Mouse (Mus musculus) limb, embryonic 12.5 days (tissue): ENCODE results near the gene Hs6st3. TPM values are rescaled to one million over a fixed set of nuclear protein-coding genes. Genes with fewer than 3 reads are reported as not detected.

Source experiments
- ATAC-seq: fragments of 200-750 bp; cut with Nextera tagmentation; 2 replicates; pipeline ENCODE4 v1.8.0; 2017; ENCODE audit warnings: low read depth, moderate TSS enrichment; ENCODE audit not compliant: insufficient number of reproducible peaks, insufficient read depth, low FRiP score, low TSS enrichment
- H3K27ac ChIP-seq: fragments of 300-500 bp; sonication (generic); 2 replicates; pipeline ENCODE4 v1.5.1; 2016; ENCODE audit warnings: mild to moderate bottlenecking, moderate library complexity
- H3K27me3 ChIP-seq: fragments of 300-500 bp; sonication (generic); 2 replicates; pipeline ENCODE4 v1.6.1; 2016; ENCODE audit warnings: mild to moderate bottlenecking, moderate library complexity
- H3K36me3 ChIP-seq: fragments of 300-500 bp; sonication (generic); 2 replicates; pipeline ENCODE4 v1.6.1; 2016; ENCODE audit warnings: mild to moderate bottlenecking, moderate library complexity
- H3K4me1 ChIP-seq: fragments of 300-500 bp; sonication (generic); replicated peaks from 2 replicates; pipeline ENCODE4 v1.6.1; 2016
- H3K4me2 ChIP-seq: fragments of 300-500 bp; sonication (generic); 2 replicates; pipeline ENCODE4 v1.6.1; 2016; ENCODE audit warnings: mild to moderate bottlenecking, moderate library complexity
- H3K4me3 ChIP-seq: fragments of 300-500 bp; sonication (generic); replicated peaks from 2 replicates; pipeline ENCODE4 v1.5.1; 2016; ENCODE audit warnings: mild to moderate bottlenecking
- H3K9ac ChIP-seq: fragments of 300-500 bp; sonication (generic); replicated peaks from 2 replicates; pipeline ENCODE4 v1.6.1; 2016; ENCODE audit warnings: mild to moderate bottlenecking, moderate library complexity
- H3K9me3 ChIP-seq: fragments of 300-500 bp; sonication (generic); 2 replicates; pipeline ENCODE4 v1.6.1; 2016; ENCODE audit warnings: mild to moderate bottlenecking, moderate library complexity
- WGBS: fragments of 180-500 bp; shearing (Covaris S2); methylation state at CpG from one replicate; pipeline ENCODE4 v1.1.7; 2016; 5-methylcytosine and 5-hydroxymethylcytosine counted together
- polyA plus RNA-seq: library from polyadenylated mRNA; unstranded; fragments of >200 nt; fragmentation: Nextera tagmentation; extraction: Ambion mirVana; gene quantifications from 2 replicates; pipeline ENCODE4 v1.2.1, GENCODE M21; 2016

The Hs6st3 gene
- polyA plus RNA-seq, 1 experiment from 2014 or later: 0.31 TPM

DNA sequence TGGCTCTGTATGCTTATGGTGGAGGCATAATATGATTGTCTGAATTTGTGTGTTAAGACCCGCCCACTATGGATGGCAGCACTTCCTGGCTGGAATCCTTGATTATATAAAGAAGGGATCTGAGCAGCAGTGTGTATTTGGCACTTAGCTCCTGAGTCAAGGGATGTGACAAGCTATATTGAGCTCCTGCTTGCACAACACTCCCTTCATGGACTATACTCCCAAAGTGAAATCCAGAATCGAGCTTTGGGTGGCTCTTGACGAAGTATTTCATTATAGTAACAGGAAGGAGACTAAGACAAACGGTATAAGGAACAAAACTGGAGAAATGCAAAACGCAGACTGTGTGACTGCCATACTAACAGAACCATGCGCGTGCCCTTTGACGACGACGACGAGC lies 660.4 kb downstream of the Hs6st3 start:
- no peak overlapping the region for H3K9ac ChIP-seq
- no peaks in the 10 kb centered on the region for H3K4me1 ChIP-seq
- H3K9me3 ChIP-seq: no peaks in the 10 kb centered on the region
- WGBS: 87% methylated on average over 11 of the region's 11 CpGs
- no peaks in the 10 kb centered on the region for H3K36me3 ChIP-seq
- no peak overlapping the region for H3K27ac ChIP-seq
- no peak for ATAC-seq
- H3K4me3 ChIP-seq: no peak overlapping the region
- no peak overlapping the region for H3K4me2 ChIP-seq
- H3K27me3 ChIP-seq: no peaks in the 10 kb centered on the region

DNA sequence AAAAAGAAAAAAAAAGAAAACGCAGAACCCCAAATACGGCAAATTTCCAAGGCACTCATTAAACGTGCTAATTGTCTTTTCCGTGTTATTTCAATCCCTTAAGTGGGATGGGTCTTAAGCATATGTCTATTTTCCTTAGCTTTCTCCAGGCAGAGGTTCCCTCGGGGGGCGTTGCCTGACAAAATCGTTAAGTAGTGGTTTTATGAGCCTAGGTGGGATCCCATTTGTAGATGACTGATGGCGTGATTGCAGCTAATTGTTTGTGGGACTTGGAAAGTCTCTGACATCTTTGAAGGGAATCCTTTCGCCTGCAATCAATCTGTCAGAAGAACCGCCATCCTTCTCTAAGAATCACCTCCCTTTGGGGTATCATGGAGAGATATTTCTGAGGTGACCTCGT lies 662.7 kb downstream of the Hs6st3 start:
- Histone ChIP-seq H3K4me2 (no peak overlapping the region), H3K4me1 (no peaks in the 10 kb centered on the region), H3K9me3 (no peaks in the 10 kb centered on the region), H3K9ac (no peak overlapping the region), H3K4me3 (no peak overlapping the region), H3K36me3 (no peaks in the 10 kb centered on the region), H3K27ac (no peak overlapping the region), H3K27me3 (no peaks in the 10 kb centered on the region)
- 39% methylated on average over 11 of the region's 11 CpGs for WGBS
- no peak for ATAC-seq

DNA sequence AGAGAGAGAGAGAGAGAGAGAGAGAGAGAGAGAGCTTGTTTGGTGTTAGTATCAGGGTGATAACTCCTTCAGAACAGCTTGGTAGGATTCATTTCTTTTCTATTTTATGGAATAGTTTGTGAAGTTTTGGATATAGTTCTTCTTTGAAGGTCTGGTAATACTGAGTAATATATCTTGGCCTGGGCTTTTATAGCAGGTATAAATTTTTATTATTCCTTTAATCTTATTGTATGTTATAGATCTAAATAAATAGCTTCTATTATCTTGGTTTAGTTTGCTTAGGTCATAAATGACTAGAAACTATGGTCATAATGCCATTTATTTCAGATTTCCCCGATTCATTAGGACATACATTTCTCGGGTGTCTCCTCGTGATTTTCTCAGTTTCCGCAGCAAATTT lies 675.8 kb downstream of the Hs6st3 start:
- H3K36me3 ChIP-seq: no peaks in the 10 kb centered on the region
- ATAC-seq: no peak
- no peaks in the 10 kb centered on the region for H3K4me1 ChIP-seq
- peaks cover 2% of the 10 kb centered on the region; the same call in 1 of the 2 replicates for H3K27me3 ChIP-seq
- 85% methylated on average over 4 of the region's 4 CpGs for WGBS
- H3K4me2 ChIP-seq: no peak overlapping the region
- no peaks in the 10 kb centered on the region for H3K9me3 ChIP-seq
- H3K4me3 ChIP-seq: no peak overlapping the region
- no peak overlapping the region for H3K9ac ChIP-seq
- no peak overlapping the region for H3K27ac ChIP-seq

DNA sequence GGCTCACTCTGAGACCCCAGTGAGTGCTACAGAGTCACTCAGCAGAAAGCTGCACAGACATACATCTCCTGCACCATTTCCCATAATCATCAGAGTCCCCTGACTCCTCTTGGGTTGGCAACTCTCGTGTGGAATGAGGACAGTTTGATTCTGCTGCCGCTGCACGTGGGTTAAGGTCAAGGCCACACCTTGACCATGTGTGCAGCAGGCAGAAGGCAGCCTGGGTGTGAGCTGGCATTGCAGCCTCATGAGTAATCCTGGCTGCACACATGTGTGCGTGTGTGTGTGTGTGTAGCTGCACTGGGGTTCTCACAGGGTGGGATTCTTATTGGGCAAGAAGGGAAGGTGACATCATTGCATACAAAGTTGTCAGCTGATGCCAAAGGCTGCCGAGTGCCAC lies 677.5 kb downstream of the Hs6st3 start:
- H3K9me3 ChIP-seq: no peaks in the 10 kb centered on the region
- H3K4me2 ChIP-seq: no peak overlapping the region
- no peaks in the 10 kb centered on the region for H3K4me1 ChIP-seq
- H3K9ac ChIP-seq: no peak overlapping the region
- no peak overlapping the region for H3K27ac ChIP-seq
- no peaks in the 10 kb centered on the region for H3K36me3 ChIP-seq
- peaks cover 2% of the 10 kb centered on the region; the same call in 1 of the 2 replicates for H3K27me3 ChIP-seq
- H3K4me3 ChIP-seq: no peak overlapping the region
- WGBS: 79% methylated on average over 5 of the region's 5 CpGs
- ATAC-seq: no peak

DNA sequence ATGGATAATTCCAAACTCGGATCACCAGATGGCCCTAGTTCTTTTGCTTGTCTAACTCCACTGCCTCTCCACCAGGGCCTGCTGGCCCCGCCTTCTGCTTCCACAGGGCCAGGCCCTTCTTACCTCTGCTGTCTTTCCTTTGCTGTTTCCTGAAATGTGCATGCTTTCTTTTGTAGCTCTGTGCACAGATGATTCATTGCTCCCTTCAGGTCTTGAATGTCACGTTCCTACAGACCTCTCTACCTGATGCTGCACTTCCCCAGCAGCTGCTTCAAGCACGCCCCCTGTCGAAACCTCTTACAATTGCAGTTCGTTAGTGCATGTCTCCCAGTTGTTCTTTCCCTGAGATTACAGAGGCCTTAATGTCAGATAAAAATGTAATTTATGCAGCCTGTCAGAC lies 682.4 kb downstream of the Hs6st3 start:
- no peak for ATAC-seq
- Histone ChIP-seq H3K4me2 (no peak overlapping the region), H3K9me3 (no peaks in the 10 kb centered on the region), H3K9ac (no peak overlapping the region), H3K4me1 (no peaks in the 10 kb centered on the region), H3K27ac (no peak overlapping the region), H3K4me3 (no peak overlapping the region), H3K27me3 (peaks cover 2% of the 10 kb centered on the region; the same call in 1 of the 2 replicates), H3K36me3 (no peaks in the 10 kb centered on the region)
- WGBS: 52% methylated on average over 6 of the region's 6 CpGs

DNA sequence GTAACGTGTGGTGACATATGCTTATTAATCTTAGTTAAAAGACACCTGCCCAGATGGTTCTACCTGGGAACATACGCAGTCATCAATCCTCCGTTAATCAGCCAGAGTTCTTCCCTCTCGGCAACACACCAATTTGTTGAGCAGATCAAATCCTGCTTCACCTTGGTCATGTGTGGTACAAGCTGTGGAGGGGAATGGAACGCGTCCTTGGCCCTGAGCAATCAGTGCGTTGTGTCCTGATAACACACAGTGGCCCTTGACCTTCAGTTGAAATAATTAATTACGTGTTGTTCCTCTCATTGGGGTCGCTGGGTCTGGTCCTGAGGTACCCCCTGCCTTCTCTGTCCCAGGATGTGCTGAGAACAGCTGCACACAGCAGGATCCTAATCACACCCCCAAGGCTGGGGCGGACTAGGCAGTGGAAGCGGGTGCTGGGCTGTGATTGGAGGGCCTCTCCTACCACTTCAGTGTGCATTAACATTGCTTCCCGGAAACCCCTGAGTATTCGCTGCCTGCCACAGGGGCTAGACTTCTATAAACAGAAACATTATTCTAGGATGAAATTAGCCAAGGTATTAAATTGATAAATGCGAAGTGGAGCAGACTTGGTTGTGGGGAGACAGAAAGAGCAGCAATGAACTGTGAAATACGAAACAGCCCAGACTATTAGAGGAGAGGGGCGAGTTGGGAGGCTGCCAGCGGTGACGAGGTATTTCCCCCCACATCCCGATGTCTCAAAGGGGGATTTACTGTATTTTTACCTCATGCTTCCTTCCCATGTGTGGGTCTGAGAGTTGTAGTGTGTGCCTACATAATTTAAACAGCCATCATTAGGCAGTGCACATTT lies 693.2 kb downstream of the Hs6st3 start:
- Histone ChIP-seq H3K4me1 (peaks cover 22% of the 10 kb centered on the region; the same call in 1 of the 2 replicates), H3K4me3 (peak overlapping the region; percentile 20; the same call in 1 of the 2 replicates), H3K36me3 (no peaks in the 10 kb centered on the region), H3K9ac (no peak overlapping the region), H3K27me3 (no peaks in the 10 kb centered on the region), H3K27ac (no peak overlapping the region), H3K9me3 (no peaks in the 10 kb centered on the region), H3K4me2 (peak overlapping the region; percentile 49)
- 30% methylated on average over 19 of the region's 19 CpGs for WGBS
- ATAC-seq: peak; percentile 93

DNA sequence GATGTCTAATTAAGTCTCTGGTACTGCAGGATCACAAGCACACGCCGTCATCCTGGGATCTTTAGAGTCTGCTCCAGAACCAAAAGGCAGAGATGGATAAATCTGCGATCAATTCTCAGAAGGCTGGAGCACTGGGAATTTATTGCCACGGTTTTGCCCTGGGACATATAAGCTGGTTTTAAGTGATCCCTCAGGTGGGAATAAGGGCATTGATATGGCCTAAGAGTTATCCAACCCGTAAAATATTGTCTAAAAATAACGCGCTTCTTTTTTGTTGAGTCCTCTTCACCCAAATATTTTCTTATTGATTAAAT lies 693.8 kb downstream of the Hs6st3 start:
- no peak overlapping the region for H3K9ac ChIP-seq
- peak overlapping the region; percentile 49 for H3K4me2 ChIP-seq
- 56% methylated on average over 7 of the region's 7 CpGs for WGBS
- no peak for ATAC-seq
- no peaks in the 10 kb centered on the region for H3K36me3 ChIP-seq
- peak overlapping the region; percentile 20; the same call in 1 of the 2 replicates for H3K4me3 ChIP-seq
- no peaks in the 10 kb centered on the region for H3K9me3 ChIP-seq
- no peaks in the 10 kb centered on the region for H3K27me3 ChIP-seq
- peaks cover 22% of the 10 kb centered on the region; the same call in 1 of the 2 replicates for H3K4me1 ChIP-seq
- no peak overlapping the region for H3K27ac ChIP-seq

DNA sequence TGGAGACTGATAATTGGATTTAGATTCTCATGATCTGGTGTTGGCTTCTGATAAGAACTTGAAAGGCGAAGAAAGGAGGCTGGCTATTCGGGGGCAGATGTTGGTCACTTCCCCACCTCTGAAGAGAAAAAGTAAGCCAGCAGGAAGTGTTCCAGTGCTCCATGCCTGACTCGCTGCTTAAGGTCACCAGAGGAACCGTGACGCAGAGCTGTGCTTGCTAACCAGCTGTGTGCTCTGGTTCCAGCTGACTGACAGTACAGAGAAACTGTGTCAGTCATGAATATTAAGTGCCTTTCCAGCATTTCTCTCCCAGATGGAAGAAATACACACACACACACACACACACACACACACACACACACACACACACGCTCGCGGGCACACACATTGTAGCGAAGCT lies 694.8 kb downstream of the Hs6st3 start:
- no peak overlapping the region for H3K4me2 ChIP-seq
- WGBS: 57% methylated on average over 9 of the region's 9 CpGs
- H3K36me3 ChIP-seq: no peaks in the 10 kb centered on the region
- H3K27ac ChIP-seq: no peak overlapping the region
- H3K4me3 ChIP-seq: no peak overlapping the region
- ATAC-seq: no peak
- peaks cover 22% of the 10 kb centered on the region; the same call in 1 of the 2 replicates for H3K4me1 ChIP-seq
- H3K9me3 ChIP-seq: no peaks in the 10 kb centered on the region
- no peaks in the 10 kb centered on the region for H3K27me3 ChIP-seq
- H3K9ac ChIP-seq: no peak overlapping the region

DNA sequence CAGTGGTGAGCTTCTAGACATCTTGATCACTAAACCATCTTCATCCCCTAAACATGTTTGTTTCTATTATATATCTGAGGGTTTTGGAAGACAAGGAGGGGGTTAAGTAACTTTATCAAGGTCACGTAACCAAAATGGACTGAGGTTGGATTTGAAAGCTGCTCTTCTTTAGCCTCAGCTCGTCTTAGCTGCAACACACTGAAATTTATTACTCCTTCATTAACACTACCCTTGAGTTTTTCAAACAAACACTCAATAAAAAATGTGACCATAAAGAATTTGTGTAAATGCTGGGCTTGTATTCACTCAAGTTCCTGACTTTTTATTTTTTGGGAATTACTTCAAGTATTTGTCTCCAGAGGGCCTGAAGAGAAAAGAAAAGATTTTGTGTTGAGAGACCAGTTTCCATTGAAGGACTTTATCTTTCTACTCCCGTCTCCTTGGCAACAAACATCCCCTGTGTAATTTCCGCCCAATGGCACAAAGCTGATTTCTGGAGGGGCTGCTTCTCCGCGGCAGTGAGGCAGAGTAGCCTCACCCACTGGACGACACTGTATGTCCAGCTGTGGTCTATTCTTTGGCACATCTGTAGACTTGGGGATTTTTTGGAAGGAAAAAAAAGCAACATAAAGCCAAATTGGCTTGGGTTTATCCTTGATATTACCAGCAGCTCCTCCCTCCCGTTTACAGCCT lies 696.0 kb downstream of the Hs6st3 start:
- Histone ChIP-seq H3K27me3 (no peaks in the 10 kb centered on the region), H3K36me3 (no peaks in the 10 kb centered on the region), H3K27ac (no peak overlapping the region), H3K9me3 (no peaks in the 10 kb centered on the region), H3K4me1 (peaks cover 26% of the 10 kb centered on the region), H3K9ac (no peak overlapping the region), H3K4me3 (no peak overlapping the region), H3K4me2 (no peak overlapping the region)
- ATAC-seq: no peak
- WGBS: 56% methylated on average over 8 of the region's 8 CpGs

DNA sequence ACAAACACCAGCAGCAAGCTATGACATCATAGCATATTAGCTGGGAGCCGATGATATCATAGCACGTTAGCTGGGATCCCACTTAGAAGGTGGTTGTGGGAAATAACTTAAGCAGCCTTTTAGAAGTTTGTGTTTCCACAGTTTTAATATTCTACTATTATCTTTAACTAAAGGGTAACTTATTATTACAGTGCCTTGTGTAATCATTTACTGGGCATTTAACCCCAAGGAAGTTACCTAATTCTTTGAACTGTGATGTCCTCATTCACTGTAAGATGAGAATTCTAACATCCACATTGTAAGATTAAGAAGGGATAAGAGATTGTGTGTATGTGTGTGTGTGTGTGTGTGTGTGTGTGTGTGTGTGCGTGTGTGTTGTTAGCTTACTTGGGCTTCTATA lies 697.9 kb downstream of the Hs6st3 start:
- WGBS: 91% methylated on average over 3 of the region's 3 CpGs
- no peaks in the 10 kb centered on the region for H3K9me3 ChIP-seq
- no peak overlapping the region for H3K4me2 ChIP-seq
- peaks cover 26% of the 10 kb centered on the region for H3K4me1 ChIP-seq
- no peaks in the 10 kb centered on the region for H3K36me3 ChIP-seq
- H3K27me3 ChIP-seq: no peaks in the 10 kb centered on the region
- no peak for ATAC-seq
- no peak overlapping the region for H3K9ac ChIP-seq
- H3K27ac ChIP-seq: no peak overlapping the region
- H3K4me3 ChIP-seq: no peak overlapping the region

DNA sequence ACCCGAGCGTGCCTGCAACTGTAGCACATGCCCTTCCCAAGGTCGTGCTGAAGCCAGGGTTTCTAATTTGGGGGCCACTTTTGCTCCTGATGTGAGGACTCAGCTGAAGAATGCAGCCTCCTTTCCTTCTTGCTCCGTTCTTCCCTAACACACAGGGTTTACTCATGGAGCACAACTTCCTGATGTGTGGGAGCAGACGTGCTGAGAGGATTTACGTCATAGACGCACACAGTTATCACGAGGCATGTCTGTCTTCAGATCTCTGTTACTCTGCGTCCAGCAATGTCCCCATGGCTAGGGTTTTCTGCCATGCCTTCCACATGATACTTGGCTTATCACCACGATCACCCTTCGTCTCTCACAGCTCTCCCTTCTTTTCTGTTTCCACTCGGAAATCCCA lies 709.4 kb downstream of the Hs6st3 start:
- H3K4me2 ChIP-seq: no peak overlapping the region
- H3K27ac ChIP-seq: no peak overlapping the region
- no peak overlapping the region for H3K9ac ChIP-seq
- no peaks in the 10 kb centered on the region for H3K9me3 ChIP-seq
- no peak for ATAC-seq
- no peaks in the 10 kb centered on the region for H3K27me3 ChIP-seq
- H3K4me3 ChIP-seq: no peak overlapping the region
- peaks cover 12% of the 10 kb centered on the region for H3K4me1 ChIP-seq
- H3K36me3 ChIP-seq: no peaks in the 10 kb centered on the region
- WGBS: 71% methylated on average over 12 of the region's 12 CpGs
